Mouse (Mus musculus) midbrain, embryonic 13.5 days (tissue): ENCODE measurements around the gene Senp1. TPM values are rescaled to one million over a fixed set of nuclear protein-coding genes. Genes with fewer than 3 reads are reported as not detected.

Experiments
- ATAC-seq: fragments of 200-750 bp; cut with Nextera tagmentation; 2 replicates; pipeline ENCODE4 v1.8.0; 2017; ENCODE audit warnings: mild to moderate bottlenecking, moderate TSS enrichment, moderate library complexity
- H3K27ac ChIP-seq: fragments of 300-500 bp; sonication (generic); 2 replicates; pipeline ENCODE4 v1.5.1; 2015; ENCODE audit warnings: inconsistent platforms, mild to moderate bottlenecking, moderate library complexity
- H3K27me3 ChIP-seq: fragments of 300-500 bp; sonication (generic); 2 replicates; pipeline ENCODE4 v1.6.1; 2015; ENCODE audit warnings: mild to moderate bottlenecking, inconsistent platforms
- H3K36me3 ChIP-seq: fragments of 300-500 bp; sonication (generic); 2 replicates; pipeline ENCODE4 v1.6.1; 2015; ENCODE audit warnings: mild to moderate bottlenecking, inconsistent platforms
- H3K4me1 ChIP-seq: fragments of 300-500 bp; sonication (generic); replicated peaks from 2 replicates; pipeline ENCODE4 v1.6.1; 2015; ENCODE audit warnings: inconsistent platforms
- H3K4me2 ChIP-seq: fragments of 300-500 bp; sonication (generic); replicated peaks from 2 replicates; pipeline ENCODE4 v1.6.1; 2015; ENCODE audit warnings: moderate library complexity, mild to moderate bottlenecking, inconsistent platforms
- H3K4me3 ChIP-seq: fragments of 300-500 bp; sonication (generic); replicated peaks from 2 replicates; pipeline ENCODE4 v1.5.1; 2015; ENCODE audit warnings: mild to moderate bottlenecking, inconsistent platforms
- H3K9ac ChIP-seq: fragments of 300-500 bp; sonication (generic); replicated peaks from 2 replicates; pipeline ENCODE4 v1.6.1; 2015; ENCODE audit warnings: mild to moderate bottlenecking, inconsistent platforms
- H3K9me3 ChIP-seq: fragments of 300-500 bp; sonication (generic); 2 replicates; pipeline ENCODE4 v1.6.1; 2016; ENCODE audit warnings: mild to moderate bottlenecking, inconsistent platforms
- WGBS: fragments of 180-500 bp; shearing (Covaris S2); methylation state at CpG from one replicate; pipeline ENCODE4 v1.1.7; 2015; 5-methylcytosine and 5-hydroxymethylcytosine counted together
- polyA plus RNA-seq: library from polyadenylated mRNA; unstranded; fragments of >200 nt; fragmentation: Nextera tagmentation; extraction: Ambion mirVana; gene quantifications from 2 replicates; pipeline ENCODE4 v1.2.1, GENCODE M21; 2015

Senp1 gene
- polyA plus RNA-seq, 1 experiment from 2014 or later, result 27.6 TPM

GRCm38 (mm10) chr15:98102401-98102800 is 8.9 kb upstream of the Senp1 start:
- ATAC-seq, result no peak
- Histone ChIP-seq H3K4me2 (no peak overlapping the region), H3K9me3 (no peaks in the 10 kb centered on the region), H3K36me3 (no peaks in the 10 kb centered on the region), H3K27ac (no peak overlapping the region), H3K4me1 (peaks cover 4% of the 10 kb centered on the region; the same call in 1 of the 2 replicates), H3K4me3 (no peak overlapping the region), H3K9ac (no peak overlapping the region), H3K27me3 (peaks cover 4% of the 10 kb centered on the region; the same call in 1 of the 2 replicates)
- 93% methylated on average over 6 of the region's 6 CpGs for WGBS

DNA sequence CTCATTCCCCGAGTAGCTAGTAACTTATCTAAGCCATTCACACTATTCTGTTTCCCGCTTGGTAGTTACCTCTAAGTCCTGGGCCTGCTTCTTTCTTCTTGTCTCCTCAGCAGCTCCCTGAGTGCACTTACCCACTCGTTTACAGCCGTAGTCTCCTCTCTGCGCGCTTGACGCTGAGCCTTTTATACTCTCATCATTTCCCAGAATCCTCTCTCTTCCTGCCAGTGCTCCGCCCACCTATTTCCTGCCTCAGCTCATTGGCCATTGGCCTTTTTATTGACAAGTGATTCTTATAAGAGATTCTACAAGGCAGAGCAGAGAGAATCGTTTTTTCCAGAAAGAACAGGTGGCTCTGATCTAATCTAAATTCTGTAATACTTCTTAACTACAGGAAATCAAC is 5.0 kb upstream of the Senp1 start:
- 90% methylated on average over 9 of the region's 9 CpGs for WGBS
- H3K9ac ChIP-seq, result no peak overlapping the region
- no peaks in the 10 kb centered on the region for H3K36me3 ChIP-seq
- no peaks in the 10 kb centered on the region for H3K27me3 ChIP-seq
- peaks cover 5% of the 10 kb centered on the region for H3K4me1 ChIP-seq
- no peak overlapping the region for H3K4me2 ChIP-seq
- no peaks in the 10 kb centered on the region for H3K9me3 ChIP-seq
- H3K27ac ChIP-seq, result no peak overlapping the region
- no peak overlapping the region for H3K4me3 ChIP-seq
- ATAC-seq, result no peak

- Histone ChIP-seq H3K27ac (no peak overlapping the region), H3K4me3 (no peak overlapping the region), H3K4me2 (no peak overlapping the region), H3K4me1 (peaks cover 12% of the 10 kb centered on the region), H3K36me3 (no peaks in the 10 kb centered on the region), H3K9me3 (no peaks in the 10 kb centered on the region), H3K27me3 (no peaks in the 10 kb centered on the region), H3K9ac (no peak overlapping the region)
- ATAC-seq, result no peak
- 46% methylated on average over 3 of the region's 3 CpGs for WGBS
Measured at GRCm38 (mm10) chr15:98096957-98097356, 3.4 kb upstream of the Senp1 start.

- Histone ChIP-seq H3K27ac (no peak overlapping the region), H3K27me3 (no peaks in the 10 kb centered on the region), H3K9ac (no peak overlapping the region), H3K9me3 (no peaks in the 10 kb centered on the region), H3K4me1 (peaks cover 22% of the 10 kb centered on the region), H3K36me3 (no peaks in the 10 kb centered on the region), H3K4me3 (no peak overlapping the region), H3K4me2 (no peak overlapping the region)
- WGBS, result 87% methylated on average over 12 of the region's 12 CpGs
- no peak for ATAC-seq
Measured at GRCm38 (mm10) chr15:98094905-98095304, 1.4 kb upstream of the Senp1 start.

GRCm38 (mm10) chr15:98092372-98093120 is 998 bp downstream of the Senp1 start, which contains the start of gene Pfkm:
Gene Pfkm (plus strand): TSS chr15:98092589.
- H3K4me3 ChIP-seq, result peak within 1 kb of the TSS; percentile 95
- H3K9me3 ChIP-seq, result no peaks in the 10 kb centered on the region
- peak within 1 kb of the TSS; percentile 93 for H3K9ac ChIP-seq
- H3K4me2 ChIP-seq, result peak within 1 kb of the TSS; percentile 66
- under 1% methylated on average over 27 of the region's 30 CpGs for WGBS
- H3K4me1 ChIP-seq, result peaks cover 22% of the 10 kb centered on the region
- no peak; the same call in 1 of the 2 replicates for ATAC-seq
- peak within 1 kb of the TSS; percentile 93 for H3K27ac ChIP-seq
- no peaks in the 10 kb centered on the region for H3K27me3 ChIP-seq
- peaks cover 9% of the 10 kb centered on the region; the same call in 1 of the 2 replicates for H3K36me3 ChIP-seq

DNA sequence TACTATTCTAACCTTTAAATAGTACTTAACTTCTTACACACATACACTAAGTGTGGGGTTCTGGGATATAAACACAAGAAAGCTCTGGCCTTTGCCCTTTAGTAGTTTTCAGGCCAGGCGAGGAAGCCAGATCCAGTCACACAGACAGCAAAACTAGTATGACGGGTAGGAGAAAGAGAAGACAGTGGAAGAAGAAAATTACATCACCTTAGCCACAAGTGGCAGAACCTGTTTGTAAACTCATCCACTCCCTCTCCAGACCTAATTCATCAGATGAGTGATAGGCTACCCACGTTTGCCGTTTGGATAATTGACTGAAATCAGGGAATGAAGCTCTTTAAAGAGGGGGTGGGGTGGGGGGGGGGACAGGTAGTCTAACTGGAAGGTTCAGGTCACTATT is 1.7 kb downstream of the Senp1 start:
- H3K9me3 ChIP-seq, result no peaks in the 10 kb centered on the region
- H3K27ac ChIP-seq, result no peak overlapping the region
- peak overlapping the region; percentile 95 for H3K4me3 ChIP-seq
- WGBS, result 42% methylated on average over 4 of the region's 4 CpGs
- no peaks in the 10 kb centered on the region for H3K27me3 ChIP-seq
- ATAC-seq, result no peak
- peaks cover 22% of the 10 kb centered on the region for H3K4me1 ChIP-seq
- H3K9ac ChIP-seq, result peak overlapping the region; percentile 93
- H3K36me3 ChIP-seq, result peaks cover 9% of the 10 kb centered on the region; the same call in 1 of the 2 replicates
- H3K4me2 ChIP-seq, result peak overlapping the region; percentile 66

DNA sequence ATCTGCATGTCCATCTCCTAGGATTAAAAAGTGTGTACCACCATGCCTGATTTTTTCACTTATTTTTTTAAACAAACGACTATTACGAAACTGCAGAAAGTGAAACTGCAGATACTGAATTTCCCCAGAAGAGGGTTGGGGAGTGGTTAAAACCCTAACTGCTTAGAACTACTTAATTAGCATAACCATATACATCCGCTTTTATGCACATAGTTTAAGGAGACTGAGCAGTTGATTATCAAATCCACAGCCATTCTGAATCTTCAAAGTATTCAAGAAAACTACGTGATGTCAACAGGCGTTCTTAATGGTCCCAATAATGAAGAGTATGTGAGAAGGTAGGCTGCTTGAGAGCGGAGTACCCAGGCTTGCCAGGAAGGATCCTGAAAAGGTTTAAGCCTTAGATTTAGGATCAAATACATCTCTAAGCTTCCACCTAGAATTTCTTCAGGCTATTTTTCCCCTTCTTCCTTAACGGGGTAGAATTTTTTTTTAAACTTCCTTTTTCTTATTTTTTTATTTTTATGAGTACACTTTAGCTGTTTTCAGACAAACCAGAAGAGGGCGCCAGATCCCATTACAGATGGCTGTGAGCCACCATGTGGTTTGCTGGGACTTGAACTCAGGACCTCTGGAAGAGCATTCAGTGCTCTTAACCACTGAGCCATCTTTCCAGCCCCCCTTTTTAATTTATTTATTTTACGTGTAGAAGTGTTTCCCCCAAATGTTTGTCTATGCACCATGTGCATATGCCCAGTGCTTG is 3.9 kb downstream of the Senp1 start:
- H3K36me3 ChIP-seq, result peaks cover 26% of the 10 kb centered on the region
- H3K4me2 ChIP-seq, result no peak overlapping the region
- 80% methylated on average over 9 of the region's 9 CpGs for WGBS
- H3K4me3 ChIP-seq, result no peak overlapping the region
- peaks cover 22% of the 10 kb centered on the region for H3K4me1 ChIP-seq
- ATAC-seq, result no peak
- H3K9ac ChIP-seq, result no peak overlapping the region
- no peak overlapping the region for H3K27ac ChIP-seq
- H3K9me3 ChIP-seq, result no peaks in the 10 kb centered on the region
- H3K27me3 ChIP-seq, result no peaks in the 10 kb centered on the region

GRCm38 (mm10) chr15:98088889-98089288 is 4.7 kb downstream of the Senp1 start:
- H3K36me3 ChIP-seq, result peaks cover 33% of the 10 kb centered on the region
- no peaks in the 10 kb centered on the region for H3K27me3 ChIP-seq
- no peak overlapping the region for H3K4me3 ChIP-seq
- no peak overlapping the region for H3K27ac ChIP-seq
- no peak for ATAC-seq
- H3K4me2 ChIP-seq, result no peak overlapping the region
- H3K9ac ChIP-seq, result no peak overlapping the region
- H3K9me3 ChIP-seq, result no peaks in the 10 kb centered on the region
- H3K4me1 ChIP-seq, result peaks cover 21% of the 10 kb centered on the region
- WGBS, result 93% methylated on average over 1 of the region's 1 CpGs

DNA sequence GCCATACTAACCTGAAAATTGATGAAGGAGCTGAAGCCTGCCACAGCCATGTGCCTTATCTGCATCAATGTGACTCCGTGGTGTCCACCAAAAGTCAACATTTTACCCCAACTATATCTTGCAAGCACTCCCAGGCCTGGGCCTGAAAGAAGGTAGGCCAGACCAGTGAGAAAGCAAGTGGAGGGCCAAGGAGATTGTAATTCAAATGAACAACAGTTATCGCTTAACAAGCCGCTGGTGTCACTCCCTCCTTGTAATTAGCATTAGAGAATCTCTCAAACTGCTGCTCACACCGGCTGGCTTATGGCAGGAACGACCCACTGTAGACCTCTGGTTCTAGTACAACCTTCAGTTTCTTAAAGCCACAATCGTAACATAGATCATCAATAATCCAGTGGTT is 16.6 kb downstream of the Senp1 start:
- no peak overlapping the region for H3K27ac ChIP-seq
- peaks cover 58% of the 10 kb centered on the region for H3K36me3 ChIP-seq
- H3K4me1 ChIP-seq, result no peaks in the 10 kb centered on the region
- 92% methylated on average over 6 of the region's 6 CpGs for WGBS
- H3K9me3 ChIP-seq, result no peaks in the 10 kb centered on the region
- ATAC-seq, result no peak
- no peak overlapping the region for H3K4me2 ChIP-seq
- no peak overlapping the region for H3K9ac ChIP-seq
- H3K4me3 ChIP-seq, result no peak overlapping the region
- H3K27me3 ChIP-seq, result no peaks in the 10 kb centered on the region

GRCm38 (mm10) chr15:98075034-98075433 is 18.5 kb downstream of the Senp1 start:
- Histone ChIP-seq H3K4me2 (no peak overlapping the region), H3K4me3 (no peak overlapping the region), H3K36me3 (peaks cover 62% of the 10 kb centered on the region), H3K4me1 (no peaks in the 10 kb centered on the region), H3K27ac (no peak overlapping the region), H3K9me3 (no peaks in the 10 kb centered on the region), H3K9ac (no peak overlapping the region), H3K27me3 (no peaks in the 10 kb centered on the region)
- ATAC-seq, result no peak
- 85% methylated on average over 16 of the region's 16 CpGs for WGBS

DNA sequence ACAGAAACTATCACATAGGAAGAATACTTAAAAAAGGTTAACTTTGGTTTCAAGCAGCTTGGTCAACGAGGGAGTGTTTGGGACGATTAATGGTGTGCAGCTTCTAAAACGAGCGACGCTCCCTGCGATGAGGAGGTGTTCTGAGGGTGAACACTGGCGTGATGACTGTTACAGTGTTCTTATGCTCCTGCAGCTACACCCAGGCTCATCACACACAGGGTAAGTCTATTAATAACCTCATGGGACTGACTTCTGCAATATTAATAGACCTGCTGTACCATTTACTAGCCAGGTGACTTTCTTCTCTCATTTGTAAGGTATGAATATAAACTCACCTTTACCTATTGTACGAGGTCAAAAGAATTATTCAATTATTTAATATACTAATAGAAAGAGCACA is 19.0 kb downstream of the Senp1 start:
- no peak overlapping the region for H3K4me2 ChIP-seq
- no peaks in the 10 kb centered on the region for H3K9me3 ChIP-seq
- no peak overlapping the region for H3K9ac ChIP-seq
- H3K27me3 ChIP-seq, result no peaks in the 10 kb centered on the region
- 96% methylated on average over 8 of the region's 8 CpGs for WGBS
- H3K36me3 ChIP-seq, result peaks cover 65% of the 10 kb centered on the region
- H3K4me3 ChIP-seq, result no peak overlapping the region
- no peaks in the 10 kb centered on the region for H3K4me1 ChIP-seq
- H3K27ac ChIP-seq, result no peak overlapping the region
- no peak for ATAC-seq

- Histone ChIP-seq H3K4me1 (no peaks in the 10 kb centered on the region), H3K27ac (no peak overlapping the region), H3K27me3 (no peaks in the 10 kb centered on the region), H3K9ac (no peak overlapping the region), H3K36me3 (peaks cover 57% of the 10 kb centered on the region), H3K9me3 (no peaks in the 10 kb centered on the region), H3K4me3 (no peak overlapping the region), H3K4me2 (no peak overlapping the region)
- ATAC-seq, result no peak
- WGBS, result 98% methylated on average over 3 of the region's 3 CpGs
Measured at GRCm38 (mm10) chr15:98070376-98070775, 23.2 kb downstream of the Senp1 start.
